Mouse (Mus musculus) stomach, postnatal 0 days (tissue): ENCODE results near the gene Lypla2.
A peak's percentile ranks its signal among the peaks of the same experiment; 100 is the strongest.

Source experiments
- CTCF ChIP-seq: IDR thresholded peaks from 2 replicates; pipeline ENCODE4 v1.5.1; 2016; ENCODE audit warnings: antibody characterized with exemption, low read depth, mild to moderate bottlenecking, moderate library complexity
- EP300 ChIP-seq: optimal IDR thresholded peaks from 2 replicates; pipeline ENCODE3; 2016; ENCODE audit warnings: antibody characterized with exemption

GRCm38 (mm10) chr4:135986943-135987710 lies 14.7 kb upstream of the Lypla2 start, which contains the start of gene Pithd1:
- TF ChIP-seq CTCF, result peak; percentile 53
- TF ChIP-seq EP300, result no peak
